Mouse (Mus musculus): Measurements from ENCODE around the gene Cox4i2. TPM values are rescaled to one million over a fixed set of nuclear protein-coding genes. Genes with fewer than 3 reads are reported as not detected.

Gene Cox4i2
- polyA plus RNA-seq, 1 experiment from 2014 or later, result 21.7 TPM

DNA sequence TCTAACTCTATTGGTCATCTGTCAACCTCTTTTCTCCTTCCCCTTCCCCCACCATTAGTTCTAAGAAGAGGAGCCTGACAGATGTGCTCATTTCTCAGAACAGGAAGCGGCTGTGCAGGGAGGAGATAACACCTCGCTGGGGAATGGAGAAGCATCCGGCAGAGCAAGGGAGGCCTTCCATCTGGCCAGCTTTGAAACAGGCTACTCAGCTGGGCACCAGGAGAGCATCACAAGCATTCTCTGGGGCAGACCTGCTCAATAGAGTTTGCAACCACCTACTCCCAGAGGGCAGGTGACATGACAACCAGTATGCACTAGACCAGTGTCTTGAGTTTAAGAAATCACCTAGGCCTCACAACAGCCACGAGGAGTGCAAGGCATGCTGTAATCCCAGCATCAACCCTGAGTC lies 35.6 kb downstream of the Cox4i2 start:
- Histone ChIP-seq H3K4me1 (ENCODE audit: control insufficient read depth, insufficient read depth, low read length) (peaks cover 27% of the 10 kb centered on the region), H3K27ac (ENCODE audit: low read length) (peak overlapping the region; percentile 17), H3K9ac (replicated peaks; ENCODE audit: low read depth, low read length) (no peak overlapping the region), H3K4me2 (replicated peaks; ENCODE audit: low read depth, low read length) (no peak overlapping the region), H3K9me3 (ENCODE audit: control insufficient read depth, low read depth, low read length) (no peaks in the 10 kb centered on the region), H3K36me3 (ENCODE audit: control insufficient read depth, insufficient read depth, low read length) (no peaks in the 10 kb centered on the region; the same call in 1 of the 2 replicates), H3K27me3 (ENCODE audit: control insufficient read depth, insufficient read depth, low read length) (no peaks in the 10 kb centered on the region), H3K4me3 (ENCODE audit: low read depth, low read length) (no peak overlapping the region)
- peak; percentile 71; the same call in 1 of the 2 replicates for ATAC-seq (ENCODE audit: insufficient number of reproducible peaks, insufficient read depth, low FRiP score, low read depth)
- 22% methylated on average over 4 of the region's 4 CpGs for WGBS

DNA sequence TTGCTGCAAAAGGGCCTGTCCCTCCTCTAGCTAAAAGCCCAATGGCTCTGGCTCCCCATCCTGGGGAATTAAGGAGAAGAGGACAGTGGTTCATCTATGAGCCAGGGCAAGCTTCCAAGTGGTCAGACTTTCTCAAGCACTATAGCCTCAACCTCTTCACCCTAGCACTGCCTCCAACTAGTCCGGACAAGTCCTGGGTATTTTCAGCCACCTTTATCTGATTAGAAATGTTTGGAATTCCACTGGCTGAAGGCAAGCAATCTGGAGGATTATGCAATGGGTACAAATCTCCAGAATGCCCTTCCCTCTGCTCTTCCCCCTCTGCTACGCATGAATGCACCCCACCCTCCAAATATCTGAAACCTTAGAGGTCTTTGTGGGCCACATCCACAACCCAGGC lies 38.5 kb downstream of the Cox4i2 start:
- no peak for ATAC-seq (ENCODE audit: insufficient number of reproducible peaks, insufficient read depth, low FRiP score, low read depth)
- Histone ChIP-seq H3K9ac (replicated peaks; ENCODE audit: low read depth, low read length) (no peak overlapping the region), H3K27me3 (ENCODE audit: control insufficient read depth, insufficient read depth, low read length) (no peaks in the 10 kb centered on the region), H3K9me3 (ENCODE audit: control insufficient read depth, low read depth, low read length) (no peaks in the 10 kb centered on the region), H3K27ac (ENCODE audit: low read length) (no peak overlapping the region), H3K36me3 (ENCODE audit: control insufficient read depth, insufficient read depth, low read length) (no peaks in the 10 kb centered on the region), H3K4me2 (replicated peaks; ENCODE audit: low read depth, low read length) (no peak overlapping the region), H3K4me1 (ENCODE audit: control insufficient read depth, insufficient read depth, low read length) (peaks cover 15% of the 10 kb centered on the region), H3K4me3 (ENCODE audit: low read depth, low read length) (no peak overlapping the region)
- WGBS, result 43% methylated on average over 2 of the region's 2 CpGs

DNA sequence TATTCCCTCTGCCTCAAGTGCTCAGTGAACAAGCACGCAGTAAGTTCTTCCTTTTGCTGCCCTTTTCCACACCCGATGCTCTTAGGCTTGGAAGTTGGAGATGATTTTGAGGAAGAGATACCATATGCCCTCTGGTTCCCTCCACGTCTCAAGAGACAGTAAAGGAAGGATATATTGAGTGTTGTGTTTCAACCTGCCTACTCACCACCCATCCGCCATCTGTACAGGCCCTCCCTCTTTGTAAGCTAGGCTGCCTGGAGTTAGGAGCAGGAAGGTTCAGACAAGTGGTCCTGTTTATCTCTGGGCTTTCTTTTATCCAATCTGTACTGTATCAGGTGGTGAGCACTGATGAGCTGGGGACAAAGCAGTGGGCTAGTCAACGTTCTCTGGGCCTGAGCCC lies 39.4 kb downstream of the Cox4i2 start:
- Histone ChIP-seq H3K9me3 (ENCODE audit: control insufficient read depth, low read depth, low read length) (no peaks in the 10 kb centered on the region), H3K27me3 (ENCODE audit: control insufficient read depth, insufficient read depth, low read length) (no peaks in the 10 kb centered on the region), H3K36me3 (ENCODE audit: control insufficient read depth, insufficient read depth, low read length) (no peaks in the 10 kb centered on the region), H3K9ac (replicated peaks; ENCODE audit: low read depth, low read length) (no peak overlapping the region), H3K4me1 (ENCODE audit: control insufficient read depth, insufficient read depth, low read length) (peaks cover 15% of the 10 kb centered on the region), H3K27ac (ENCODE audit: low read length) (no peak overlapping the region), H3K4me3 (ENCODE audit: low read depth, low read length) (no peak overlapping the region), H3K4me2 (replicated peaks; ENCODE audit: low read depth, low read length) (no peak overlapping the region)
- no peak for ATAC-seq (ENCODE audit: insufficient number of reproducible peaks, insufficient read depth, low FRiP score, low read depth)
- whole genome bisulfite sequencing, result 71% methylated on average over 5 of the region's 5 CpGs

DNA sequence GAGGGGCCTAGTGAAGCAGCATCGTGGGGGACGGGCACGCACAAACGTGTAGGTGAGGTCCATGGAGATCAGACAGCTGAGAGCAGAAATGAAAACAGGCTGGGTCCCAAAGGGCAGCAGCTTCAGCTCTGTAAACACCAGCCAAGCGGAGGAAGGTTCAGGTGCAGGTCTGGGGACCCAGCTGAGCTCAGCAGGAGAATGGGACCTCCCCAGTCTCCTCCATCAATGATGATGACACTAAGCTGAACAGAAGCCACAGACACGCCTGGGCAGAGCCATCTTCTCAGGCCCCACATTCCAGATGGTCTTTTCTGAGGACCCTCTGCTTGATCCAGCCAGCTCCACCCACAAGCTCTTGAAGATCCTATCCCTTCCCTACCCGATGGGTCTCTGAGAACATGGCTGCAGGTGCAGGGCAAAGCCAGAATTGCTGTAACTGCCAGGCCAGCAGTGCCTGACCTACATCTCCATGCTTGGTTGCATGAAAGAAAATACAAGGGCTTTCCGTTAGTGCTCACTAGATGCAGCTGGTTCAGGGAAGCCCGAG lies 40.4 kb downstream of the Cox4i2 start:
- WGBS, result 71% methylated on average over 9 of the region's 9 CpGs
- Histone ChIP-seq H3K27me3 (ENCODE audit: control insufficient read depth, insufficient read depth, low read length) (no peaks in the 10 kb centered on the region), H3K27ac (ENCODE audit: low read length) (no peak overlapping the region)

DNA sequence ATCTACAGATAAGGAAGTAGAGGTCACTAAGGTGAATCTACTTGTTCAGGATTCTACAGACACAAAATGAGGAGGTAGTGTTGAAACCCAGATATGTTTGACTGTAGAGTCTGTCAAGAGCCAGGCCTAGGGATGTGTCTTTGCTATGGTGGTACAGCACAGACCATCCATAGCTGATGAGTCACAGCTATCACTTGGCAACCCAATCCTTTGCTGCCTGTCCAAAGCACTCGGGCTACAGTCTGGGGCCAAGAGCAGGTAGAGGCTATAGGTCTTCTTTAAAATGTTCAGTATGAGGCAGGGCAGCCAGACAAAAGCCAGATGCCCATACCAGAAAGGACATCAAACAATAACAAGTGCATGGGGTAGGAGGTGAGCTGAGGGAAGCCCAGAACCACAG lies 43.6 kb downstream of the Cox4i2 start:
- no peaks in the 10 kb centered on the region for H3K9me3 ChIP-seq (ENCODE audit: control insufficient read depth, low read depth, low read length)
- whole genome bisulfite sequencing, result 83% methylated on average over 1 of the region's 1 CpGs
- H3K4me2 ChIP-seq (replicated peaks; ENCODE audit: low read depth, low read length), result no peak overlapping the region
- H3K9ac ChIP-seq (replicated peaks; ENCODE audit: low read depth, low read length), result no peak overlapping the region
- H3K4me3 ChIP-seq (ENCODE audit: low read depth, low read length), result no peak overlapping the region
- 0 out of 2 replicates have a peak, but pooled peaks cover 2% of the 10 kb centered on the region for H3K4me1 ChIP-seq (ENCODE audit: control insufficient read depth, insufficient read depth, low read length)
- no peak overlapping the region for H3K27ac ChIP-seq (ENCODE audit: low read length)
- H3K27me3 ChIP-seq (ENCODE audit: control insufficient read depth, insufficient read depth, low read length), result no peaks in the 10 kb centered on the region
- no peak for ATAC-seq (ENCODE audit: insufficient number of reproducible peaks, insufficient read depth, low FRiP score, low read depth)
- no peaks in the 10 kb centered on the region for H3K36me3 ChIP-seq (ENCODE audit: control insufficient read depth, insufficient read depth, low read length)

More for the DNA sequence above, 40.4 kb downstream of the Cox4i2 start:
- peaks cover 8% of the 10 kb centered on the region for H3K4me1 ChIP-seq (ENCODE audit: control insufficient read depth, insufficient read depth, low read length)
- no peaks in the 10 kb centered on the region for H3K9me3 ChIP-seq (ENCODE audit: control insufficient read depth, low read depth, low read length)
- no peak overlapping the region for H3K9ac ChIP-seq (replicated peaks; ENCODE audit: low read depth, low read length)
- H3K4me2 ChIP-seq (replicated peaks; ENCODE audit: low read depth, low read length), result no peak overlapping the region
- no peak overlapping the region for H3K4me3 ChIP-seq (ENCODE audit: low read depth, low read length)
- no peaks in the 10 kb centered on the region for H3K36me3 ChIP-seq (ENCODE audit: control insufficient read depth, insufficient read depth, low read length)
- no peak for ATAC-seq (ENCODE audit: insufficient number of reproducible peaks, insufficient read depth, low FRiP score, low read depth)

DNA sequence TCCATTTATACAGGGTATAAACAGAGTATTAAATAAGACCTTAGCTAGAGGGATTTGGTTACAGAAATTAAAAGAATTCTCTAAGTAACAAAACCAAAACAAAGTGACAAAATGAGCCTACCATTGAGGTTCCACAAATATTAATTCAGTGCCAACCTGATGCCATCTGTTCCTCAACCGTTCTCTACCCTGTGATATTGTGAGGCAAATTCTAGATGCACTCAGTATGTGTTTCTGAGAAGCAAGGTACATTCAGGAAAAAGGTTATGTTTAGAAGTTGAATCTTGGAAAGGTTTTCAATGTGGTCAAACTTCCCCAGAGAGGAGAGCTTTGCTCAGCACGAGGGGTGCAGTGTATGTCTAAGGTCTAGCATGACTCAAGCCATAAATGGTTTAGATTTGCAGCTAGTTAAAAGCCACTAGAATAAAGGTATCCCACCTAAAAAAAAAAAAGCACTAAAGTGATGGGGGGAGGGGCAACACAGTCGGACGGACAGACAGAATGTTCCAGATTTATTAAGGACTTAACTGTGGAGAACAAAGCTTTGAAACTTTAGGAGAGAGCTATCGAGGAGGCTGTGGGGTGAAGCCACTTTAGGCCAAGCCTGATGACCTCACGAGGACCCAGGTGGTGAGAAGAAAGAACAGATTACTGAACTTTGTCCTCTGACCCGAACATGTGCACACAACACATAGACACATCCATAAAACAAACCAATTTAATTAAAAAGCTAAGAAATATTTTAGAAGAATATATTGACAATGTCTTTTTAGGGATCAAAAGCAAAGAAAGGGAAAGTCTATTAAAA lies 46.2 kb downstream of the Cox4i2 start:
- no peaks in the 10 kb centered on the region for H3K27me3 ChIP-seq (ENCODE audit: control insufficient read depth, insufficient read depth, low read length)
- no peaks in the 10 kb centered on the region for H3K36me3 ChIP-seq (ENCODE audit: control insufficient read depth, insufficient read depth, low read length)
- H3K27ac ChIP-seq (ENCODE audit: low read length), result no peak overlapping the region
- 64% methylated on average over 7 of the region's 7 CpGs for WGBS
- no peak overlapping the region for H3K9ac ChIP-seq (replicated peaks; ENCODE audit: low read depth, low read length)
- H3K4me3 ChIP-seq (ENCODE audit: low read depth, low read length), result no peak overlapping the region
- ATAC-seq (ENCODE audit: insufficient number of reproducible peaks, insufficient read depth, low FRiP score, low read depth), result no peak
- no peak overlapping the region for H3K4me2 ChIP-seq (replicated peaks; ENCODE audit: low read depth, low read length)
- peaks cover 12% of the 10 kb centered on the region for H3K4me1 ChIP-seq (ENCODE audit: control insufficient read depth, insufficient read depth, low read length)
- no peaks in the 10 kb centered on the region for H3K9me3 ChIP-seq (ENCODE audit: control insufficient read depth, low read depth, low read length)

DNA sequence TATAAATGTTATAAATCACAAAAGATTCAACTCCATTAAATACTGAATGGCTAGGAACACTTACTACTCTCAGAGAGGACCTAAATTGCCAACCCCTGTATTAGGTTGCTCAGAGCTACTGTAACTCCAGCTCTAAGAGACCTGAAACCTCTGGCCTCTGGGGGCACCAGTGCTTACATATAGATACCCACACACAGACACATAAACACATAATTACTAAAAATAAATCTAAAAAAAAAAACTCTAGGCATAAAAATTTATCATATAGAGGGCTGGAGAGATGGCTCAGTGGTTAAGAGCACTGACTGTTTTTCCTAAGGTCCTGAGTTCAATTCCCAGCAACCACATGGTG lies 46.8 kb downstream of the Cox4i2 start:
- Histone ChIP-seq H3K27me3 (ENCODE audit: control insufficient read depth, insufficient read depth, low read length) (no peaks in the 10 kb centered on the region), H3K27ac (ENCODE audit: low read length) (no peak overlapping the region), H3K9me3 (ENCODE audit: control insufficient read depth, low read depth, low read length) (no peaks in the 10 kb centered on the region), H3K9ac (replicated peaks; ENCODE audit: low read depth, low read length) (no peak overlapping the region), H3K4me2 (replicated peaks; ENCODE audit: low read depth, low read length) (no peak overlapping the region), H3K4me1 (ENCODE audit: control insufficient read depth, insufficient read depth, low read length) (peaks cover 17% of the 10 kb centered on the region), H3K4me3 (ENCODE audit: low read depth, low read length) (no peak overlapping the region), H3K36me3 (ENCODE audit: control insufficient read depth, insufficient read depth, low read length) (no peaks in the 10 kb centered on the region; the same call in 1 of the 2 replicates)
- no peak for ATAC-seq (ENCODE audit: insufficient number of reproducible peaks, insufficient read depth, low FRiP score, low read depth)

DNA sequence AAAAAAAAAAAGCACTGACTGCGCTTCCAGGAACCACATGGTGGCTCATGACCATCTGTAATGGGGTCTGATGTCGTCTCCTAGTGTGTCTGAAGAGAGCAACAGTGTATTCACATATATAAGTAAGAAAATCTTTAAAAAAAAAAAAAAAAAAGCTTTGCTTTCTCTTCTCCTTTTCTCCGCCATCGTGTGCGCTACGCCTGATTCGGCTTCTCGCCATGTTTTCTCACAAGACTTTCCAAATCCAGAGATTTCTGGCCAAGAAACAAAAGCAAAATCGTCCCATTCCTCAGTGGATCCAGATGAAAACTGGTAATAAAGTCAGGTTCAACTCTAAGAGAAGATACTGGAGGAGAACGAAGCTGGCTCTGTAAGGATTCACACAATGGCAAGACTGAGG lies 48.3 kb downstream of the Cox4i2 start:
- Histone ChIP-seq H3K27ac (ENCODE audit: low read length) (no peak overlapping the region), H3K9ac (replicated peaks; ENCODE audit: low read depth, low read length) (no peak overlapping the region), H3K9me3 (ENCODE audit: control insufficient read depth, low read depth, low read length) (no peaks in the 10 kb centered on the region), H3K4me1 (ENCODE audit: control insufficient read depth, insufficient read depth, low read length) (peaks cover 22% of the 10 kb centered on the region), H3K27me3 (ENCODE audit: control insufficient read depth, insufficient read depth, low read length) (no peaks in the 10 kb centered on the region), H3K4me2 (replicated peaks; ENCODE audit: low read depth, low read length) (no peak overlapping the region), H3K4me3 (ENCODE audit: low read depth, low read length) (no peak overlapping the region), H3K36me3 (ENCODE audit: control insufficient read depth, insufficient read depth, low read length) (no peaks in the 10 kb centered on the region; the same call in 1 of the 2 replicates)
- WGBS, result 92% methylated on average over 10 of the region's 10 CpGs
- ATAC-seq (ENCODE audit: insufficient number of reproducible peaks, insufficient read depth, low FRiP score, low read depth), result no peak
